ENCODE assay signal across 8 mouse cellular contexts in the genomic region with DNA sequence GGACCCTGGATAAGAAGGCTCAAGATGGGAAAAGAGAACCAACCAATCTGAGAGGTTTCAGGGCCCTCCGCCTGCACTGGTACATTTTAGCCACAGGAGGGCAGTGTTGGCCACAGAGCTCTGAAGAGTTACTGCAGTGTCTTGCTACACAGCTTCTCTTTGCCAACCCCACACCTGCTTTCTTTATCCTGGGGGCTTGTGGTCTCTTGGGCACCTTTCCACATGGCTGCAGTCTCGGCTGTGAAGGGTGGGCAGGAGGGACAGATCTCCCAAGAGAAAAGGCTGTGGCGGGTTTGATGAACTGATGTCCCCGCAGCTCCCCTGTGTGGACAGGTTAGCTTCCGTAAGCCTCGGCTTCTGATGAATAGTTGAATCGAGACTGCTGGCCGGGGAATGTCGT. TPM values are rescaled to one million over a fixed set of nuclear protein-coding genes. Genes with fewer than 3 reads are reported as not detected.
A peak's percentile ranks its signal among the peaks of the same experiment; 100 is the strongest.
DNase-seq lines count a peak whose midpoint lies in the region; ATAC-seq lines count a peak whose summit lies in the region.

No protein-coding gene starts in this region.

- no peak overlapping the region for H3K9ac ChIP-seq in embryonic facial prominence, embryonic 11.5 days (replicated peaks; ENCODE audit: low read length)
- H3K9ac ChIP-seq in limb, embryonic 11.5 days (ENCODE audit: low read length): no peak overlapping the region
- no peak overlapping the region for H3K9ac ChIP-seq in midbrain, embryonic 15.5 days

- WGBS in embryonic facial prominence, embryonic 11.5 days: 16% methylated on average over 9 of the region's 9 CpGs
- 25% methylated on average over 9 of the region's 9 CpGs for WGBS in limb, embryonic 11.5 days
- 12% methylated on average over 9 of the region's 9 CpGs for WGBS in midbrain, embryonic 15.5 days

- H3K9me3 ChIP-seq in embryonic facial prominence, embryonic 11.5 days (replicated peaks; ENCODE audit: control insufficient read depth, low read length): no peaks in the 10 kb centered on the region
- no peaks in the 10 kb centered on the region for H3K9me3 ChIP-seq in limb, embryonic 11.5 days (ENCODE audit: control insufficient read depth, low read length)
- H3K9me3 ChIP-seq in midbrain, embryonic 15.5 days: no peaks in the 10 kb centered on the region

- peaks cover 16% of the 10 kb centered on the region for H3K4me1 ChIP-seq in embryonic facial prominence, embryonic 11.5 days (ENCODE audit: control insufficient read depth, insufficient read depth, low read length)
- H3K4me1 ChIP-seq in limb, embryonic 11.5 days (ENCODE audit: control insufficient read depth, insufficient read depth, low read length): peaks cover 39% of the 10 kb centered on the region
- peaks cover 30% of the 10 kb centered on the region for H3K4me1 ChIP-seq in midbrain, embryonic 15.5 days

- DNase-seq in 3134 (ENCODE audit: extremely low read depth, insufficient read length, low spot score): peak; percentile 54
- DNase-seq in adrenal gland, adult 8-10 months: peak; percentile 57
- peak; percentile 92 for DNase-seq in embryonic facial prominence, embryonic 11.5 days (ENCODE audit: low spot score)
- peak; percentile 79 to 88 for DNase-seq in heart, adult 18-20 months
- peak; percentile 84 for DNase-seq in kidney, adult 18-20 months
- peak; percentile 91 for DNase-seq in limb, embryonic 11.5 days (ENCODE audit: low spot score)
- DNase-seq in spleen, postnatal 14 days (ENCODE audit: low spot score in 2 of 2): peak; percentile 44 to 75

- peak overlapping the region; percentile 23 for H3K4me2 ChIP-seq in embryonic facial prominence, embryonic 11.5 days (ENCODE audit: low read depth, low read length)
- peak overlapping the region; percentile 29 for H3K4me2 ChIP-seq in limb, embryonic 11.5 days (ENCODE audit: low read depth, severe bottlenecking)
- peak overlapping the region; percentile 45 for H3K4me2 ChIP-seq in midbrain, embryonic 15.5 days

- 0 out of 2 replicates have a peak overlapping the region, but pooled peaks have one; percentile 8 for H3K4me3 ChIP-seq in embryonic facial prominence, embryonic 11.5 days (ENCODE audit: low read depth, low read length)
- no peak overlapping the region for H3K4me3 ChIP-seq in limb, embryonic 11.5 days (ENCODE audit: low read depth, low read length)
- H3K4me3 ChIP-seq in midbrain, embryonic 15.5 days: peak overlapping the region; percentile 12; the same call in 1 of the 2 replicates

- H3K27ac ChIP-seq in embryonic facial prominence, embryonic 11.5 days (replicated peaks; ENCODE audit: low read depth, low read length): no peak overlapping the region
- no peak overlapping the region for H3K27ac ChIP-seq in limb, embryonic 11.5 days (replicated peaks; ENCODE audit: low read depth, low read length)
- peak overlapping the region; percentile 8; the same call in 1 of the 2 replicates for H3K27ac ChIP-seq in midbrain, embryonic 15.5 days

- H3K36me3 ChIP-seq in embryonic facial prominence, embryonic 11.5 days (replicated peaks; ENCODE audit: control insufficient read depth, insufficient read depth, low read depth, low read length): no peaks in the 10 kb centered on the region
- H3K36me3 ChIP-seq in limb, embryonic 11.5 days (ENCODE audit: control insufficient read depth, insufficient read depth, low read length): no peaks in the 10 kb centered on the region
- no peaks in the 10 kb centered on the region for H3K36me3 ChIP-seq in midbrain, embryonic 15.5 days (replicated peaks)

- no peaks in the 10 kb centered on the region for H3K27me3 ChIP-seq in embryonic facial prominence, embryonic 11.5 days (ENCODE audit: control insufficient read depth, insufficient read depth, low read length)
- H3K27me3 ChIP-seq in limb, embryonic 11.5 days (ENCODE audit: control insufficient read depth, insufficient read depth, low read length): no peaks in the 10 kb centered on the region
- no peaks in the 10 kb centered on the region for H3K27me3 ChIP-seq in midbrain, embryonic 15.5 days (replicated peaks)

- ATAC-seq in embryonic facial prominence, embryonic 11.5 days (replicated peaks; ENCODE audit: insufficient number of reproducible peaks, low FRiP score, low TSS enrichment, low read depth): peak; percentile 34
- ATAC-seq in limb, embryonic 11.5 days (ENCODE audit: insufficient number of reproducible peaks, low FRiP score, low TSS enrichment, low read depth): no peak
- peak; percentile 76 for ATAC-seq in midbrain, embryonic 15.5 days (replicated peaks)

RNA-seq across cellular contexts. Expression of a gene that starts 10.1 kb away (rescaled TPM):
- 1 to 10 TPM in 1 of 4 experiments, under 1 TPM in 3; 0.31 to 1.1 (median 0.71) TPM for total RNA-seq in adrenal gland, adult 8-10 months (2022)
- polyA plus RNA-seq in embryonic facial prominence, embryonic 11.5 days (2014; fragmentation: Nextera tagmentation; extraction: Ambion mirVana): 0.11 and 0.31 TPM in 2 replicates
- not detected for total RNA-seq in heart, adult 18-20 months (2021)
- polyA plus RNA-seq in limb, embryonic 11.5 days (2014; fragmentation: Nextera tagmentation; extraction: Ambion mirVana): 0.11 and 0.29 TPM in 2 replicates
- polyA plus RNA-seq in midbrain, embryonic 15.5 days (2015; fragmentation: Nextera tagmentation; extraction: Ambion mirVana): 5.2 and 5.7 TPM in 2 replicates

RNA-seq across cellular contexts. Expression of a gene that starts 18.9 kb away (rescaled TPM):
- total RNA-seq in adrenal gland, adult 8-10 months (2022): 100 to 1,000 TPM; 137 to 154 (median 149) TPM
- polyA plus RNA-seq in embryonic facial prominence, embryonic 11.5 days (2014; fragmentation: Nextera tagmentation; extraction: Ambion mirVana): 229 and 242 TPM in 2 replicates
- 10 to 100 TPM; 18.9 to 19.7 TPM for total RNA-seq in heart, adult 18-20 months (2021)
- polyA plus RNA-seq in limb, embryonic 11.5 days (2014; fragmentation: Nextera tagmentation; extraction: Ambion mirVana): 192 and 198 TPM in 2 replicates
- polyA plus RNA-seq in midbrain, embryonic 15.5 days (2015; fragmentation: Nextera tagmentation; extraction: Ambion mirVana): 111 and 114 TPM in 2 replicates

RNA-seq across cellular contexts. Expression of a gene that starts 21.3 kb away (rescaled TPM):
- total RNA-seq in adrenal gland, adult 8-10 months (2022): 10 to 100 TPM; 24.4 to 36.9 (median 31.6) TPM
- 2.8 and 3.1 TPM in 2 replicates for polyA plus RNA-seq in embryonic facial prominence, embryonic 11.5 days (2014; fragmentation: Nextera tagmentation; extraction: Ambion mirVana)
- total RNA-seq in heart, adult 18-20 months (2021): 10 to 100 TPM; 18.2 to 19.4 TPM
- 2.2 and 2.7 TPM in 2 replicates for polyA plus RNA-seq in limb, embryonic 11.5 days (2014; fragmentation: Nextera tagmentation; extraction: Ambion mirVana)
- polyA plus RNA-seq in midbrain, embryonic 15.5 days (2015; fragmentation: Nextera tagmentation; extraction: Ambion mirVana): 14.4 and 14.7 TPM in 2 replicates

RNA-seq across cellular contexts. Expression of a gene that starts 36.2 kb away (rescaled TPM):
- 10 to 100 TPM in 2 of 4 experiments, 1 to 10 TPM in 2; 9.3 to 14.7 (median 11.7) TPM for total RNA-seq in adrenal gland, adult 8-10 months (2022)
- polyA plus RNA-seq in embryonic facial prominence, embryonic 11.5 days (2014; fragmentation: Nextera tagmentation; extraction: Ambion mirVana): 1.4 and 1.6 TPM in 2 replicates
- total RNA-seq in heart, adult 18-20 months (2021): 1 to 10 TPM; 5.2 to 5.3 TPM
- polyA plus RNA-seq in limb, embryonic 11.5 days (2014; fragmentation: Nextera tagmentation; extraction: Ambion mirVana): 0.98 and 1.1 TPM in 2 replicates
- polyA plus RNA-seq in midbrain, embryonic 15.5 days (2015; fragmentation: Nextera tagmentation; extraction: Ambion mirVana): 4.1 and 4.6 TPM in 2 replicates

RNA-seq across cellular contexts. Expression of a gene that starts 45.9 kb away (rescaled TPM):
- 10 to 100 TPM in 3 of 4 experiments, 1 to 10 TPM in 1; 8.2 to 23.1 (median 15.0) TPM for total RNA-seq in adrenal gland, adult 8-10 months (2022)
- 17.6 and 19.0 TPM in 2 replicates for polyA plus RNA-seq in embryonic facial prominence, embryonic 11.5 days (2014; fragmentation: Nextera tagmentation; extraction: Ambion mirVana)
- total RNA-seq in heart, adult 18-20 months (2021): 1 to 10 TPM; 2.2 to 2.6 TPM
- polyA plus RNA-seq in limb, embryonic 11.5 days (2014; fragmentation: Nextera tagmentation; extraction: Ambion mirVana): 21.1 and 25.6 TPM in 2 replicates
- polyA plus RNA-seq in midbrain, embryonic 15.5 days (2015; fragmentation: Nextera tagmentation; extraction: Ambion mirVana): 26.4 and 26.8 TPM in 2 replicates
